Mouse (Mus musculus) heart, postnatal 0 days (tissue): ENCODE data around the gene Acox2.

ENCODE experiments used
- CTCF ChIP-seq: IDR thresholded peaks from 2 replicates; pipeline ENCODE4 v1.5.1; 2016; ENCODE audit warnings: antibody characterized with exemption, control low read depth, low read depth
- EP300 ChIP-seq: IDR thresholded peaks from 2 replicates; pipeline ENCODE4 v1.6.1; 2016; ENCODE audit warnings: antibody characterized with exemption, low read depth

DNA sequence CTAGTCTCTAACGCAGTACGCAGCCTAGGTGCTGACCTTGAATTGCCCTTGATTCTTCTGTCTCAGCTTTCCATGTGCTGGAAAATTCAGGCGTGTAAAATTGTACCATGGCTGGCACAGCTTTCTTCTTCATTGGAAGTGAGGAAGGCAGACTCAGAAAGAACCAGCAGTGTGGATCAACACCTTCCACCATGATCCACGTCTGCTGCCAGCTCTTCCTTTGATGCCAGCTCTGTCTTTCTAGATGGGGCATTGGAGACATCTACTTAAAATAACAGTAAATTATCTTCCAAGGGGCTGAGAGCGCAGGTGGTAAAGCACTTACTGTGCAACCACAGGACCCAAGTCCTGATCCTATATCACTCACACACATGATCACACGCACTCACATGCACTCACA, 66.4 kb downstream of the Acox2 start:
- no peak for TF ChIP-seq CTCF
- TF ChIP-seq EP300 = no peak
